Mouse (Mus musculus) midbrain, embryonic 14.5 days (tissue): ENCODE measurements around the gene Sept9. TPM values are rescaled to one million over a fixed set of nuclear protein-coding genes. Genes with fewer than 3 reads are reported as not detected.

Source experiments
- ATAC-seq: fragments of 200-750 bp; cut with Nextera tagmentation; 2 replicates; pipeline ENCODE4 v1.8.0; 2017; ENCODE audit warnings: moderate number of reproducible peaks, moderate library complexity; ENCODE audit not compliant: low FRiP score, low TSS enrichment
- DNase-seq: peaks from one replicate; pipeline ENCODE4 v3.0.0-alpha.2; 2015
- H3K27ac ChIP-seq: fragments of 300-500 bp; sonication (generic); replicated peaks from 2 replicates; pipeline ENCODE4 v1.5.1; 2014; ENCODE audit warnings: mild to moderate bottlenecking, low read depth, low read length, moderate library complexity
- H3K27me3 ChIP-seq: fragments of 300-500 bp; sonication (generic); 2 replicates; pipeline ENCODE4 v1.6.1; 2014; ENCODE audit warnings: low read length, control low read depth, mixed read lengths; ENCODE audit not compliant: control insufficient read depth, insufficient read depth
- H3K36me3 ChIP-seq: fragments of 300-500 bp; sonication (generic); 2 replicates; pipeline ENCODE4 v1.6.1; 2014; ENCODE audit warnings: low read length, control low read depth; ENCODE audit not compliant: control insufficient read depth, insufficient read depth
- H3K4me1 ChIP-seq: fragments of 300-500 bp; sonication (generic); 2 replicates; pipeline ENCODE4 v1.6.1; 2014; ENCODE audit warnings: mild to moderate bottlenecking, antibody characterized with exemption, low read length, control low read depth; ENCODE audit not compliant: control insufficient read depth, insufficient read depth
- H3K4me2 ChIP-seq: fragments of 300-500 bp; sonication (generic); 2 replicates; pipeline ENCODE4 v1.6.1; 2014; ENCODE audit warnings: mild to moderate bottlenecking, low read length, moderate library complexity
- H3K4me3 ChIP-seq: fragments of 300-500 bp; sonication (generic); replicated peaks from 2 replicates; pipeline ENCODE4 v1.5.1; 2014; ENCODE audit warnings: low read depth, low read length
- H3K9ac ChIP-seq: fragments of 300-500 bp; sonication (generic); replicated peaks from 2 replicates; pipeline ENCODE4 v1.6.1; 2014; ENCODE audit warnings: mild to moderate bottlenecking, low read length, moderate library complexity
- H3K9me3 ChIP-seq: fragments of 300-500 bp; sonication (generic); 2 replicates; pipeline ENCODE4 v1.6.1; 2016; ENCODE audit warnings: low read length, control low read depth, mixed read lengths; ENCODE audit not compliant: control insufficient read depth
- WGBS: fragments of 180-500 bp; shearing (Covaris S2); extraction: QIAGEN DNeasy Blood & Tissue Kit; methylation state at CpG from one replicate; pipeline ENCODE4 v1.1.7; 2014; 5-methylcytosine and 5-hydroxymethylcytosine counted together
- polyA plus RNA-seq: library from polyadenylated mRNA; unstranded; fragments of >200 nt; fragmentation: Nextera tagmentation; extraction: Ambion mirVana; gene quantifications from 2 replicates; pipeline ENCODE4 v1.2.1, GENCODE M21; 2014

Sept9 gene
- polyA plus RNA-seq, 1 experiment from 2014 or later, result 97.4 TPM

DNA sequence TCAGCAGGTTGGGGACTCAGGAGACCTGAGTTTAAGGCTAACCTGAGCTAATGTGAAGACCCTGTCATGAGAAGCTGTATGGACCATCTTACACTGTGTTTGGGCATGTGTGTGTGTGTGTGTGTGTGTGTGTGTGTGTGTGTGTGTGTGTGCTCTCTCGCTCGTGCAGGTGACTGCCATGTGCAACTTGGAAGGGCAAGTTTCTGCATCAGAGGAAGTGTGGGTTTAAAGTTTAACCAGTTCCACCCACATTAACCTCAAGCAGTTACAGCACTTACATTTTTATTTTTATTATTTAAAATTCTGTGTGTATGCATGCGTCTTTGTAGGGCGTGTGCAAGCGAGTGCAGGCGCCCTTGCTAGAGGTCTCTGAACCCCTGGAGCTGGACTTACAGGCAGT lies 100.3 kb downstream of the Sept9 start:
- no peak for ATAC-seq
- Histone ChIP-seq H3K4me3 (no peak overlapping the region), H3K27me3 (no peaks in the 10 kb centered on the region), H3K9me3 (no peaks in the 10 kb centered on the region), H3K36me3 (no peaks in the 10 kb centered on the region), H3K4me1 (0 out of 2 replicates have a peak, but pooled peaks cover 8% of the 10 kb centered on the region), H3K27ac (no peak overlapping the region), H3K4me2 (no peak overlapping the region), H3K9ac (no peak overlapping the region)
- no peak for DNase-seq
- 93% methylated on average over 6 of the region's 6 CpGs for WGBS

GRCm38 (mm10) chr11:117300809-117301208 lies 101.3 kb downstream of the Sept9 start:
- H3K36me3 ChIP-seq, result no peaks in the 10 kb centered on the region
- H3K9me3 ChIP-seq, result no peaks in the 10 kb centered on the region
- H3K27me3 ChIP-seq, result no peaks in the 10 kb centered on the region
- H3K27ac ChIP-seq, result no peak overlapping the region
- H3K4me1 ChIP-seq, result 0 out of 2 replicates have a peak, but pooled peaks cover 5% of the 10 kb centered on the region
- ATAC-seq, result no peak
- DNase-seq, result no peak
- no peak overlapping the region for H3K4me3 ChIP-seq
- no peak overlapping the region for H3K4me2 ChIP-seq
- WGBS, result 89% methylated on average over 4 of the region's 4 CpGs
- no peak overlapping the region for H3K9ac ChIP-seq

DNA sequence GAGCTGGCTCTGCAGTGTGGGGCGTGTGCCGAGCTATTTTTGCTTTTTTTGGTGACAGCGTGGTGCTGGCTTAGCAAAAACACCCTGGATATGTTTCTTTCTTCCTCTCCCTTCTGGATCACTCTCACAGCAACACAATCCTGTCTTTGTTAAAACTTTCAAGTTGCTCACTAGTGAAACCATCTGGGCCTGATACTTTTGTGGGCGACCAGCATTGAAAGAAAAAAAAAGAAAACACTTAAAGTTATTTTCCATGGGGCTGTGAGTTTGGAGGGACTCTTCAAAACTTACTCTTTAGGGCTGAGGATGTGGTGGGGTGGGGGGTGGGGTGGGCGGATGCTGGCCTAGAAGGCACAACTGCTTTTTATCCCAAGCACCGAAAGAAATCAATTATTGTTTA lies 102.3 kb downstream of the Sept9 start:
- Histone ChIP-seq H3K4me1 (0 out of 2 replicates have a peak, but pooled peaks cover under 1% of the 10 kb centered on the region), H3K9ac (no peak overlapping the region), H3K27ac (no peak overlapping the region), H3K27me3 (no peaks in the 10 kb centered on the region), H3K4me2 (no peak overlapping the region), H3K9me3 (no peaks in the 10 kb centered on the region), H3K4me3 (no peak overlapping the region), H3K36me3 (no peaks in the 10 kb centered on the region)
- ATAC-seq (no peak), DNase-seq (no peak)
- WGBS, result 81% methylated on average over 6 of the region's 6 CpGs

GRCm38 (mm10) chr11:117302371-117302770 lies 102.9 kb downstream of the Sept9 start:
- H3K4me2 ChIP-seq, result no peak overlapping the region
- H3K36me3 ChIP-seq, result no peaks in the 10 kb centered on the region
- 91% methylated on average over 5 of the region's 5 CpGs for WGBS
- no peaks in the 10 kb centered on the region for H3K27me3 ChIP-seq
- no peaks in the 10 kb centered on the region for H3K9me3 ChIP-seq
- H3K4me1 ChIP-seq, result no peaks in the 10 kb centered on the region
- DNase-seq (no peak), ATAC-seq (no peak)
- H3K27ac ChIP-seq, result no peak overlapping the region
- no peak overlapping the region for H3K9ac ChIP-seq
- H3K4me3 ChIP-seq, result no peak overlapping the region

GRCm38 (mm10) chr11:117305509-117306188 lies 106.2 kb downstream of the Sept9 start:
- Histone ChIP-seq H3K9ac (no peak overlapping the region), H3K4me2 (no peak overlapping the region), H3K4me3 (no peak overlapping the region), H3K4me1 (peaks cover 22% of the 10 kb centered on the region), H3K36me3 (no peaks in the 10 kb centered on the region), H3K27ac (no peak overlapping the region), H3K9me3 (no peaks in the 10 kb centered on the region), H3K27me3 (no peaks in the 10 kb centered on the region)
- WGBS, result 86% methylated on average over 7 of the region's 7 CpGs
- ATAC-seq (no peak), DNase-seq (no peak)

- no peaks in the 10 kb centered on the region for H3K36me3 ChIP-seq
- WGBS, result 74% methylated on average over 14 of the region's 14 CpGs
- no peaks in the 10 kb centered on the region for H3K9me3 ChIP-seq
- H3K9ac ChIP-seq, result no peak overlapping the region
- no peak overlapping the region for H3K4me3 ChIP-seq
- no peaks in the 10 kb centered on the region for H3K27me3 ChIP-seq
- DNase-seq (no peak), ATAC-seq (no peak)
- no peak overlapping the region for H3K4me2 ChIP-seq
- H3K4me1 ChIP-seq, result peaks cover 22% of the 10 kb centered on the region
- 0 out of 2 replicates have a peak overlapping the region, but pooled peaks have one; percentile 13 for H3K27ac ChIP-seq
Measured at GRCm38 (mm10) chr11:117306311-117307088, 107.0 kb downstream of the Sept9 start.

DNA sequence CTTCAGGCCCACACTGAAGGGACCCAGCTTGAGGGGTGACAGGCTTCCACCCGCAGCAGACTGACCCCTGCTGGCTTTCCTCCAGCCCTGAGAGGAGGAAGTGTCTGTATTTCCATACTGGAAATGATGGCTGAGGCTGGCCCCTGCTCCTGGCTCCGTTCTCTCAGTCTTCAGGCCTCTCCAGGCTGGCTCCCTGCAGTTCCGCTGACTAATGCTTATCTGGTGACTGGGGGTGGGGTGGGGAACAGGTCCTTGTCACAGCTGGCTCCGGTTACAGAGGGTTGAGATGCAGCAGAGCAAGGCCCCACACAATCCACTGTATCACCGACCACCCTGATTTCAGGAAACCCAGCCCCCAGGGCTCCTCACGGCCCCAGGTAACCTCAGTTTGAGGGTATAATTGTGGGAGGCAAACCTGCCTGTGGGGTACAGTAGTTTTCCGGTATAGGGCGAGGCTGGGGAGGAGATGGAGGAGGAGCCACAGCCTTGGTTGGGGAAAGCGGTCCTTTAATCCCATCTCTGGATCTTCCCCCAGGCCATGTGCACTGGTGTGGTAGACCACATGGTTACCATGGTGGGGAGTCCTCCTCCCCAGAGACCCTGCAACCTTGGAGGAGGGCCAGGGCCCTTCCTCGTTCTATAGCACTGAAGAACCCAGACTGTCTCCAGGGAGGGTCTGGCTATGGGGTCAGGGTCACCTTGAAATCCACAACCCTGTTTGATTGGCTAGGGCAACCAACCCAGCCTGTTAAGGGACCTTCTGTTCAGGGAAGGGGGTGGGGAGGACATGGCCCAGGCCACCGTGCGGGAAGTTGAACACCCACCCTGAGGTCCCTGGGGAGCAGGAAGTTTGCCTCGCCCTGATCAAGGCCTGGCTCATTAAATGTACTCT lies 108.7 kb downstream of the Sept9 start:
- ATAC-seq (no peak), DNase-seq (no peak)
- Histone ChIP-seq H3K4me2 (no peak overlapping the region), H3K27me3 (no peaks in the 10 kb centered on the region), H3K4me1 (peaks cover 24% of the 10 kb centered on the region), H3K27ac (no peak overlapping the region), H3K9ac (no peak overlapping the region), H3K9me3 (no peaks in the 10 kb centered on the region), H3K4me3 (no peak overlapping the region), H3K36me3 (no peaks in the 10 kb centered on the region)
- WGBS, result 37% methylated on average over 13 of the region's 13 CpGs

GRCm38 (mm10) chr11:117309108-117309917 lies 109.9 kb downstream of the Sept9 start:
- 77% methylated on average over 17 of the region's 17 CpGs for WGBS
- Histone ChIP-seq H3K36me3 (no peaks in the 10 kb centered on the region), H3K9ac (no peak overlapping the region), H3K27ac (no peak overlapping the region), H3K4me1 (peaks cover 26% of the 10 kb centered on the region), H3K9me3 (no peaks in the 10 kb centered on the region), H3K27me3 (no peaks in the 10 kb centered on the region), H3K4me3 (no peak overlapping the region), H3K4me2 (no peak overlapping the region)
- DNase-seq (no peak), ATAC-seq (no peak)
